Mouse (Mus musculus): ENCODE data around the gene Dpysl4. TPM values are rescaled to one million over a fixed set of nuclear protein-coding genes. Genes with fewer than 3 reads are reported as not detected.

Gene Dpysl4
- polyA plus RNA-seq, 1 experiment from 2014 or later, result 21.1 TPM

- Histone ChIP-seq H3K4me2 (replicated peaks) (no peak overlapping the region), H3K27me3 (no peaks in the 10 kb centered on the region), H3K9me3 (replicated peaks) (no peaks in the 10 kb centered on the region), H3K9ac (no peak overlapping the region), H3K4me1 (peaks cover 10% of the 10 kb centered on the region; the same call in 1 of the 2 replicates), H3K36me3 (no peaks in the 10 kb centered on the region), H3K4me3 (replicated peaks) (no peak overlapping the region), H3K27ac (replicated peaks) (no peak overlapping the region)
- 31% methylated on average over 10 of the region's 10 CpGs for WGBS
- ATAC-seq (ENCODE audit: insufficient number of reproducible peaks, low FRiP score, low TSS enrichment, low read depth), result no peak
Measured at GRCm38 (mm10) chr7:139151116-139151515, 65.3 kb downstream of the Dpysl4 start.

Other genes with a start within 250 kb of the Dpysl4 start
- 37.7 and 39.1 TPM in 2 replicates for gene Ppp2r2d, start 239.9 kb upstream of the Dpysl4 start, polyA plus RNA-seq (2015; fragmentation: Nextera tagmentation; extraction: Ambion mirVana)
- gene Mapk1ip1, start 239.7 kb upstream of the Dpysl4 start, polyA plus RNA-seq (2015; fragmentation: Nextera tagmentation; extraction: Ambion mirVana), result 16.5 and 16.7 TPM in 2 replicates
- gene Bnip3, start 176.5 kb upstream of the Dpysl4 start, polyA plus RNA-seq (2015; fragmentation: Nextera tagmentation; extraction: Ambion mirVana), result 97.6 and 119 TPM in 2 replicates
- gene Jakmip3, start 145.3 kb upstream of the Dpysl4 start, polyA plus RNA-seq (2015; fragmentation: Nextera tagmentation; extraction: Ambion mirVana), result 0.55 and 0.56 TPM in 2 replicates
- gene Lrrc27, start 127.0 kb downstream of the Dpysl4 start, polyA plus RNA-seq (2015; fragmentation: Nextera tagmentation; extraction: Ambion mirVana), result 1.9 and 3.0 TPM in 2 replicates
- 0.12 and 0.26 TPM in 2 replicates for gene Stk32c, start 127.3 kb downstream of the Dpysl4 start, polyA plus RNA-seq (2015; fragmentation: Nextera tagmentation; extraction: Ambion mirVana)
- gene Pwwp2b, start 162.5 kb downstream of the Dpysl4 start, polyA plus RNA-seq (2015; fragmentation: Nextera tagmentation; extraction: Ambion mirVana), result 16.1 and 18.9 TPM in 2 replicates